Mouse (Mus musculus) adrenal gland, postnatal 14 days (tissue): ENCODE measurements around the gene Ctnnbl1. TPM values are rescaled to one million over a fixed set of nuclear protein-coding genes. Genes with fewer than 3 reads are reported as not detected.

ENCODE experiments used
- DNase-seq: peaks from one replicate; pipeline ENCODE4 v3.0.0; 2021; ENCODE audit warnings: mixed read lengths
- total RNA-seq: library from RNA; stranded (reverse); gene quantifications from 2 replicates; pipeline ENCODE4 v1.2.3, GENCODE M21; 2021

Ctnnbl1 gene
- total RNA-seq, 1 experiment from 2014 or later, result 18.4 TPM

DNA sequence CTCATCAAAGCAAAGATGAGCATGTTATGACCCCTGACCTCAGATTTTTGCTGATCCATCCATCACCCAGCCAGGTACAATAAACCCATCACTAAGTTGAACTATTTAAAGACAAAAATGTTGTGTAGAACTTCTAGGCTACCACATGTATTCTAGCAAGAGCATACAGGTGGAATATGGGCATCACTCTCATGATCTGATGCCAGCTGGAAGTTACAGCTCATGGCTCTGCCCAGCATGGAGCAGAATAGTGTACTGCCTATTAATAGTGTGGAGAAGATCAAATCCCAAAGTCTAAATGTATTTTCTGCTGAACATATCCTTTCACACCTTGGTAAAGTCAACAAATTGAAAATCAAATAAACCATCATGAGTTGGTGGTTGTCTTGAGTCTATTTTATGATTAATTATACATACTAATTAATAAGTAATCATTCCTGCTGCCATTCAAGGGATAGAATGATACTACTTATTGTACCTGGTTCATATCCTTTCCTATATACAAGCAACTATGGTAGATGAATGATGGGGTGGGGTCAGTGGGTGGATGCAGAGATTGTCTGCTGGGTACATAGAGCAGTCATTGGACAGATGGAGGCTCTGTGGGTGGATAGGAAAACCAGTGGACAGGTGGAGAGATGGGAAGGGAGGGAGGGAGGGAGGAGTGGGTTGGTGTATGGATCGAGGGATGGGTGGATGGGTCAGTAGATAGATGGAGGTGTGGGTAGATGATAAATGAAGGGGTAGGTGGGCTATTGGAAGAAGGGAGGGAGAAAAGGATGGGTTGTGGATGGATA is 58.6 kb downstream of the Ctnnbl1 start:
- DNase-seq, result no peak

DNA sequence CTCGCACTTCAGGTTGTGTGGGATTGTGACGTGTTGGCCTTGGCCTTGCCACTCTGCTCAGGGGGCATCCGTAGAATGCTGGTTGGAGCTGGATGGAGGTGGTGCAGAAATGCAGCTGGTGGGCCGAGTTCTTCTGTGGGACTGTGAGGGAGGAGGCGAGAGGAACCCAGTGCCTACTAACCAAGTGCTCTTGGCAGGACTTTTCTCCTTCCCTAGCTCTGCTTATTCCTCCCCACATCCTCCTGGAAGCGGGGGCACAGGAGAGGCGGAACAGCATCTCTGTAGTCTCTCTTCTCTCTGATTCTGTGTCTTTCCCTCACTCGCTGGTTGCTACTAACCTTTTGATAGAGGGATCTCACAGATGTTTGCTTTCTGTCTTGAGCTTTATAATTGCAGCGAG is 62.3 kb downstream of the Ctnnbl1 start:
- no peak for DNase-seq

- no peak for DNase-seq
These were observed 63.1 kb downstream of the Ctnnbl1 start for GRCm38 (mm10) chr2:157800288-157800687.

GRCm38 (mm10) chr2:157800746-157801501 is 63.7 kb downstream of the Ctnnbl1 start:
- DNase-seq, result no peak

GRCm38 (mm10) chr2:157801505-157802357 is 64.5 kb downstream of the Ctnnbl1 start:
- no peak for DNase-seq

DNA sequence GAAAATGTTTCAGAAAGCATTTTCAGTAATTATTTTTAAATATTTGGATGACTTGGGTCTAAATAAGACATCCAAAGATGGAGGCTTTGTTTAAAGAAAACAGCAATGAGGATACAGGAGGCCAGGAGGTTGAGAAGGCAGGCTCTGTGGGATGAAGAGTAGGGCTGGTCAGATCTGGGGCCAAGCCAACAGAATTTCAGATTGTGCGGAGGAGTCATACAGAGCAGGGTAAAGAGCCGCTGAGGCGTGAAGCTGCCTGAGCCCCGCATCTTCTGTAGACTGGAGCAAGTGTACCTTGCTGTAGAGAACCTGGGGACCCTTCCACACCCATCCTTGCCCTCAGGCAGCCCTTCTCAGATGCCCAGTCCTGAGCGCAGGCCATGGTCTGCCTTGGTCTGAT is 65.5 kb downstream of the Ctnnbl1 start:
- DNase-seq, result no peak

- DNase-seq, result no peak
These were observed 67.2 kb downstream of the Ctnnbl1 start for GRCm38 (mm10) chr2:157804388-157804787.

- no peak for DNase-seq
These were observed 67.9 kb downstream of the Ctnnbl1 start for GRCm38 (mm10) chr2:157805091-157805490.

GRCm38 (mm10) chr2:157807076-157807475 is 69.9 kb downstream of the Ctnnbl1 start:
- DNase-seq, result no peak

- DNase-seq, result peak; percentile 36
These were observed 70.6 kb downstream of the Ctnnbl1 start for GRCm38 (mm10) chr2:157807621-157808367.

- DNase-seq, result no peak
These were observed 71.2 kb downstream of the Ctnnbl1 start for GRCm38 (mm10) chr2:157808368-157808923.

GRCm38 (mm10) chr2:157809341-157809740 is 72.1 kb downstream of the Ctnnbl1 start:
- no peak for DNase-seq

DNA sequence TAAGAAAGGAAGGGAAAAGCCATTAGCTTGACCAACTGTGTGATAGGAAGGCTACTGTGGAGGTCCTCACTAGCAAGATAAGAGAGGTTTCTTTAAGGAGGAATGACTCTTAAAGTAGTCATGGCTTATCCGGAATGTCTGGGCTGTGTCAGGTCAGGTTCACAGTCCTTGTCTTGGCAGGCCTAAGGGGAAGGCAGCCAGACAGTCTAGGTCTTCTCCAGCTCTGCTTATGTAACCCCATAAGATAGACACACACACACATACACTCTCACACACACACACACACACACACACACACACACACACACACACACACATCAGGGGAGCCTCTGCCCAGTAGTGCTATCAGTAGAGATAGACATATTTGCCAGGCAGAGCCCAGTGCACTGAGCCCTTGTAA is 73.5 kb downstream of the Ctnnbl1 start:
- no peak for DNase-seq

DNA sequence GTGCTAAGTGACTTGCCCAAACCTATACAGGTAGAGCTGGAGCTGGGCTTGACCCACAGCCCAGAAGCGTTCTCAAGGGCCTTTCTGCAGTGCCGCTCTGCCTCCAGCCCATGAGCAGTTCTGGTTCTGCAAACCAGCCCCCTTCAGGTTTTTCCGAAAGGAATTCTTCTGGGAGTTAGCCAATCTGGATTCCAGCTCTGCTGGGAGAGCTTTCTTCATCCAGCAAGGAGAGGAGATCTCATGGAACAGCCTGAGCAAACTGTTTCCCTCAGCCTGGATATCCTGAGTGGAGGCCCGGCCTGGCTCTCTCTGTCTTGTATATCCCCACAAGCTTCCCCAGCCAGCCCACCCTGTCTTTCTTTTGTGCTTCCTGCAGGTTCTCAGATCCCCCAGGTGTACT is 75.9 kb downstream of the Ctnnbl1 start:
- no peak for DNase-seq

DNA sequence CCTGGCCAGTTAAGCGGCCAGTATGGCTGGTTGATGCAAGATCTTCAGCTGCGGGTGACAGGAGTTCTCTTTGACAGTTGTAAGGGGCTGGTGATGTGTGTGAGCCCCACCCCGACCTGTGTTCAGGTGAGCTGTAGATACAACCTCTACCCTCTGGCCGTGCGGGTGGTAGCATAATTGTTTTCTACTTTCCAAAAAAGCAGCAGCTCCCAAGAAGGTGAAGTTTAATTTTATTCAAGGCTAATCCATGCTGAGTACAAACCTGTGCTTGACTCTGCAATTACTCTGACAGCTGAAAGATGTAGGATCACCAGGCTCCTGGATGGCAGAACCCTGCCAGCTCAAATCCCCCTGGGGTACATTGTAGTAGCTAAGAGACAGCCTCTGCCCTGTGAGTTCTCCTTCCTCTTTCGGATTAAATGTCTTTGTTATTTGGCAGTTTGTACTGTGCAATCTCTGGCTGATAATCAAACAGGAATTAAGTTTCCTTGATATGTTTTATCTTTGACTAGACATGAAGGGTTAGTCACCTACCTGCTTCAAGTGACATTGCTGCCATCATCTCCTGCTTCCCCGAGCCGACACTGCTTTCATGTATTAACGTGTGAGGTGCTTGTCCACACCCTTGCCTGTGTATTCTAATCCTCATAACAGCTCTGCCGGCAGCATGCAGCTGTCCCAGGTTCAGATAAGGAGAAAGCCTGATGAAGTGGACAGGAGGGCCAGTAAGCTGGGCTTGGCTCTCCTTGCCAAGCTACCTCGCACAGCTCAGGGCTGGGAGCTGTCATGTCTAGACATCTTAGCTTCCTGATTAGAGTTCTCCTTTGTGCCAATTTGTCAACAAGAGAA is 77.1 kb downstream of the Ctnnbl1 start:
- DNase-seq, result no peak

DNA sequence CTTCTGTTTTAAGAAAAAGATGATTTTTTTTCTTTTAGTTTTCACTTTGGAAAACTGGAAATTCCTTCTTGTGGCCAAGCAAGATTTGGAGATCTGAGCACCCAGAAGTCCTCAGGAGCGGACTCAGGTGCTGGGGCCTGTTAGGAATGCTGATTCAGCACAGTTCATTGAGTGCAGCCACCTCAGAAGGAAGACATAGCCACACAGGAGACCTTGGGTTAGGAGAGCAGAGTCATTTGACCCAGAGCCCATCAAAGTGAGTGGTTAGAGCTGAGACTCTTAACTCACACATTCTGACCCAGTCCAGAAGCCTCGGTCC is 77.7 kb downstream of the Ctnnbl1 start:
- DNase-seq, result no peak

DNA sequence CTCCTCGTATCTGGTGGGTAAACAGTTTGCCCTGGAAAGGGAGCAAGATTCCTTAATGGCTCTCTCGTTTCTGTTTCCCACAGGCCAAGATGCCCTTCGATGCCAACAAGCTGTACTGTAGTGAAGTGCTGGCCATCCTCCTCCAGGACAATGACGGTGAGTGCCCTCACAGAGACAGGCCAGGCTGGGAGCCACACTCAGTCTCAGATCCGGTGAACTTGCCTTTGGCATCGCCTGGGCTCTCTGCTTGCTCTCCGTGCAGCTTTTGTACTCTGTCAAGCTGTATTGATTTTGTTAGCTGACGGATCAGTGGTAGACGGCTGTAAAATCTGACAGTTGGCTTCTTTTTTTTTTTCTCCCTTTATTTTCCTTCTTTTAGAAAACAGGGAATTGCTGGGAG is 80.5 kb downstream of the Ctnnbl1 start:
- no peak for DNase-seq

DNA sequence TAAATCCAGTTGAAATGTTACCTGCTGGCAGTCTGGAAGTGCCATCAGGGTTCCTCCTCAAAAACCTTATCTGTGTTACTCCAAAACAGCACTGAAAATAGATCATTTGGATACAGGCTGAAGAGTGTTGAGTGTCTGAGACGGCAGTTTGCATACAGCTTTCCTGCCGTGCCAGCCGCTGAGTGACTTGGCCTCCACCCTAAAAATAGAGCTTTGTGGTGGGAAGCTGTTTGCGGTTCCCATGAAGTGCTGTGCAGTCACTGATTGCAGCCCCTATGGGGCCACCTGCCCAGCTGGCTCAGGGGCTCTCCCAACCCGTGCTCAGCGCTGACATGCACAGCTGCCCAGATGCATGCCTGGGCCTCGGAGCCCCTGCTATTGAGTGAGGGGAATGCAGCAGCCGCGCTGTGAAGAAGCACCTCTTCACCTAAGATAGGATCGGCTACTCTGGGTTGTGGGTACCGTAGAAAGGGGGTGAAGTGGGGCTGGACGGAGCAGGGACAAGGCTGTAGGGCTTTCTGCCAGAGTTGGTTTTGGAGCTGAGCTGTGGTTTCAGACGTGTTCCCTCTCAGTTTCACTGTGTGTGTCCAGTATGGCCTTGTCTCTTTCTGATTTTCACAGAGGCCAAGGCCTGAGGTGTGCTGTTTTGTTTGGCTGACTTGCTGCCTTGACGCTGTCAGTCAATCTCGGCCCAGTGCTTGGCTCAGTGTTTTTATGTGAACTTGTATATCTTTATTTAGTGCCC is 81.5 kb downstream of the Ctnnbl1 start:
- peak; percentile 32 for DNase-seq

GRCm38 (mm10) chr2:157819401-157819800 is 82.2 kb downstream of the Ctnnbl1 start:
- no peak for DNase-seq

- no peak for DNase-seq
These were observed 84.1 kb downstream of the Ctnnbl1 start for GRCm38 (mm10) chr2:157821259-157821658.
